Mouse (Mus musculus) megakaryocyte, embryonic 14.5 days (primary cell): ENCODE measurements around the gene Synj1.

Experiments used
- FLI1 ChIP-seq: IDR thresholded peaks from 2 replicates; pipeline ENCODE4 v1.6.1; 2012; ENCODE audit warnings: low read length, inconsistent platforms, mixed read lengths
- GATA1 ChIP-seq: IDR thresholded peaks from 3 replicates; pipeline ENCODE4 v1.6.1; 2012; ENCODE audit warnings: mixed read lengths, low read length, inconsistent platforms, borderline replicate concordance

- TF ChIP-seq GATA1 (no peak), FLI1 (no peak)
These were observed 15.2 kb upstream of the Synj1 start for GRCm38 (mm10) chr16:91026290-91026689.
